Mouse (Mus musculus) liver, embryonic 14.5 days (tissue): Measurements from ENCODE around the gene Fbxo3.

Source experiments
- CTCF ChIP-seq: IDR thresholded peaks from 2 replicates; pipeline ENCODE4 v1.5.1; 2016; ENCODE audit warnings: antibody characterized with exemption, low read depth, control low read depth
- EP300 ChIP-seq: IDR thresholded peaks from 2 replicates; pipeline ENCODE4 v1.6.1; 2016; ENCODE audit warnings: antibody characterized with exemption, low read depth

DNA sequence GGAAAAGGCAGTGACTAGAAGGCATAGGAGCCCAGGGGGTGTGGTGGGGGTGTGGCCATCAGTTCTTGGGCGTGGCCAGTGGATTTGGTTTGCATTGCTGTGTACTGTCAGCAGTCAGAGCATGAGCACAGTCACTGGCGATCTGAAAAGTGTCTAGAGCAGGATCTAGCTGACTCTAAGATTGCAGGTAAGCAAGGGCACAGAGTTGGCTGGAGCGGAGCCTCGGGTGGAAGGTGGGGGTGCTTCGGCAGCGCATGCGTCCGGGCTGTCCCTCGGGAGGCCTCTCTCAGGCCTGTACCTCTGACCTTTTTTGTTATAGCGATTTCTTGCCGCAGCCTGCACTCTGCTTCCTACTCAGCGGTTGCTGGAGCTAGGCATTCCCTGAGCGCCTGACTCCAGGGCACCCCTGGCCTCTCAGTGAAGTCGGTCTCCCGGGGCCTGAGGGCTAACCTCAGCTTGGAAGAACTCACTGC is 68.3 kb downstream of the Fbxo3 start, which contains the start of gene Cd59a:
- TF ChIP-seq CTCF (no peak), EP300 (0 out of 2 replicates have a peak, but pooled peaks have one; percentile 31)
